Mouse (Mus musculus) MN1 (cell line): ENCODE data around the gene Hoxb6.

Source experiments
- DNase-seq: peaks from one replicate; pipeline ENCODE4 v3.0.0-alpha.2; 2016; ENCODE audit warnings: low spot score

The Hoxb6 gene

GRCm38 (mm10) chr11:96316696-96317607 is 24.7 kb downstream of the Hoxb6 start:
- no peak for DNase-seq

GRCm38 (mm10) chr11:96317608-96318367 is 25.5 kb downstream of the Hoxb6 start, which contains the start of gene Hoxb4:
Hoxb4 (plus strand) TSS chr11:96318267.
- no peak for DNase-seq

GRCm38 (mm10) chr11:96318368-96319070 is 26.2 kb downstream of the Hoxb6 start:
- DNase-seq = no peak

- no peak for DNase-seq
Observed at GRCm38 (mm10) chr11:96319071-96319902, 27.0 kb downstream of the Hoxb6 start.

- DNase-seq = no peak
Observed at GRCm38 (mm10) chr11:96319910-96320309, 27.6 kb downstream of the Hoxb6 start.

- no peak for DNase-seq
Observed at GRCm38 (mm10) chr11:96320688-96321087, 28.4 kb downstream of the Hoxb6 start.

GRCm38 (mm10) chr11:96321846-96322245 is 29.6 kb downstream of the Hoxb6 start:
- DNase-seq = no peak

- DNase-seq = no peak
Observed at GRCm38 (mm10) chr11:96322738-96323137, 30.5 kb downstream of the Hoxb6 start.

- no peak for DNase-seq
Observed at GRCm38 (mm10) chr11:96323154-96323553, 30.9 kb downstream of the Hoxb6 start, which contains the start of gene Hoxb3. Hoxb3 (plus strand) TSS chr11:96323326.

- DNase-seq = no peak
Observed at GRCm38 (mm10) chr11:96324125-96324524, 31.8 kb downstream of the Hoxb6 start.

GRCm38 (mm10) chr11:96324965-96325364 is 32.7 kb downstream of the Hoxb6 start:
- no peak for DNase-seq

- DNase-seq = no peak
Observed at GRCm38 (mm10) chr11:96325747-96326212, 33.5 kb downstream of the Hoxb6 start.

GRCm38 (mm10) chr11:96326705-96327104 is 34.4 kb downstream of the Hoxb6 start:
- no peak for DNase-seq

- DNase-seq = no peak
Observed at GRCm38 (mm10) chr11:96327122-96327521, 34.8 kb downstream of the Hoxb6 start.

GRCm38 (mm10) chr11:96327750-96328149 is 35.5 kb downstream of the Hoxb6 start:
- no peak for DNase-seq

- no peak for DNase-seq
Observed at GRCm38 (mm10) chr11:96328605-96329004, 36.3 kb downstream of the Hoxb6 start.

GRCm38 (mm10) chr11:96332105-96332504 is 39.8 kb downstream of the Hoxb6 start:
- no peak for DNase-seq

- DNase-seq = no peak
Observed at GRCm38 (mm10) chr11:96332618-96333032, 40.3 kb downstream of the Hoxb6 start.

- DNase-seq = no peak
Observed at GRCm38 (mm10) chr11:96333241-96334001, 41.1 kb downstream of the Hoxb6 start.

- no peak for DNase-seq
Observed at GRCm38 (mm10) chr11:96334002-96334364, 41.7 kb downstream of the Hoxb6 start.
